Mouse (Mus musculus) embryonic fibroblast, embryonic 13.5 days (primary cell): ENCODE data around the gene Mapkapk5. TPM values are rescaled to one million over a fixed set of nuclear protein-coding genes. Genes with fewer than 3 reads are reported as not detected.
A peak's percentile ranks its signal among the peaks of the same experiment; 100 is the strongest.

Experiments
- H3K27ac ChIP-seq: 2 replicates; pipeline ENCODE4 v1.5.1; 2012; ENCODE audit warnings: low read length, control low read depth, inconsistent platforms; ENCODE audit not compliant: insufficient read depth
- H3K4me1 ChIP-seq: 2 replicates; pipeline ENCODE4 v1.6.1; 2011; ENCODE audit warnings: low read length; ENCODE audit not compliant: control insufficient read depth, insufficient read depth
- H3K4me3 ChIP-seq: 2 replicates; pipeline ENCODE4 v1.5.1; 2011; ENCODE audit warnings: mild to moderate bottlenecking, control low read depth, low read length; ENCODE audit not compliant: insufficient read depth
- CTCF ChIP-seq: IDR thresholded peaks from 2 replicates; pipeline ENCODE4 v1.5.1; 2011; ENCODE audit warnings: mild to moderate bottlenecking, control low read depth, low read length, moderate library complexity, borderline replicate concordance; ENCODE audit not compliant: insufficient read depth
- POLR2A ChIP-seq: IDR thresholded peaks from 2 replicates; pipeline ENCODE4 v1.6.1; 2011; ENCODE audit warnings: low read depth, mild to moderate bottlenecking, control low read depth, low read length, moderate library complexity
- polyA plus RNA-seq: library from polyadenylated mRNA; stranded (reverse); fragments of >200 nt; gene quantifications from 2 replicates; pipeline ENCODE4 v1.2.4, GENCODE M21; 2011; ENCODE audit warnings: low read depth; ENCODE audit not compliant: missing spikeins, insufficient read length

Mapkapk5 gene
- 65.3 and 68.3 TPM in 2 replicates for polyA plus RNA-seq

DNA sequence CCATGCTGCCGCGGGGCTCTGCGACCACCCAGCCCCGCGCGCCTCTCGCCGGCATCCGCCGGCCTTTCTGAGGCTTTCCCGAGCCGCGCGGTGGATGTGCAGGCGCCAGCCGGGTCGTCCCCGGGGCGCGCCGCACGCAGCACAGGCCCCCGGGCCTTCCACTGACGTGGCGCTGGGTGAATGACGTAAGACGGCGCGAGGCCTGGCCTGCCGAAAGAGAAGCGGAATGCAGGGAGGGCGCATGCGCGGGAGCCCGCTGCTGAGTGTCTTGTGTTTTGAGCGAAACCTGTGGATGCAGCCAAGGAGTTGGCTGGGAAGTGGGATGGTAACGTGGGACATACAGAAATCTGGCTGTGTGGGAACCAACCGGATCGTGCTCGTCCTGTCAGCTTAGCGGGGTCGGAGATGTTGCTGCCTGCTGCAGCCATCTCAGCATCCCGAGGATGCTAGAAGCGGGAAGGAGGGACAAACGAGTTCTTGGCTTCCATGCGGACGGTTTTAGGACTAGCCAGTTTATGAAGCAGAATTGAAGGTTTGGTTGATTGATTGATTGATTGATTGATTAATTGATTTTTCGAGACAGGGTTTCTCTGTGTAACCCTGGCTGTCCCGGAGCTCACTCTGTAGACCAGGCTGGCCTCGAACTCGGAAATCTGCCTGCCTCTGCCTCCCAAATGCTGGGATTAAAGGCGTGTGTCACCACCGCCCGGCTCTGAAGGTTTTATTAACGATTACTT is at the start of gene Mapkapk5:
Mapkapk5 (minus strand) TSS at position 113 of the 737 bp plus-strand sequence.
- peak within 1 kb of the TSS; percentile 81 for H3K4me3 ChIP-seq

DNA sequence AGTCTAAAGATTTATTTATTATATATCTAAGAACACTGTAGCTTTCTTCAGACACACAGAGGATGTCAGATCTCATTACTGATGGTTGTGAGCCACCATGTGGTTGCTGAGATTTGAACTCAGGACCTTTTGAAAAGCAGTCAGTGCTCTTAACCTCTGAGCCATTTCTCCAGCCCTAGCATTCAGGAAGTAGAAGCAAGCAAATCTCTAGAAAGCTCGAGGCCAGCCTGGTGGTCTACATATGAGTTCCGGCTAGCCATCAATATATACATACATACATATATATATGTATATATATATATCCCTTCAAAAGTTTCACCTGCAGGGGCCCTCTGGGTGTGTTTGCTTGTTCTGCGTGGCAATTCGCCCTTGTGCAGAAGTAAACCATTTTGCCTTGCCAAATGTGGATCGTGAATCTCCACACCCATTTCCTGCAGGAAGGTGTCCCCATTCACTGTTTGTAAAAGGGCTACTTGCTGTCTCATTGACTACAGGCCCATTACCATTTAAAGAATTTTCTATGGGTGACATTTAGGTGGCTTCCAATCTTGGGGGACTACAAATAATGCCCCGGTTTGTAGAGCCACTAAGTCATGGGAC is 49.1 kb upstream of the Mapkapk5 start:
- TF ChIP-seq POLR2A (no peak), CTCF (no peak)
- Histone ChIP-seq H3K4me3 (no peak overlapping the region), H3K4me1 (no peaks in the 10 kb centered on the region), H3K27ac (no peak overlapping the region)

More for the DNA sequence above, at the start of gene Mapkapk5:
- TF ChIP-seq POLR2A (peak; percentile 97), CTCF (no peak)
- Histone ChIP-seq H3K4me1 (no peaks in the 10 kb centered on the region; the same call in none of the 2 replicates), H3K27ac (peak within 1 kb of the TSS; percentile 52; the same call in 1 of the 2 replicates)

DNA sequence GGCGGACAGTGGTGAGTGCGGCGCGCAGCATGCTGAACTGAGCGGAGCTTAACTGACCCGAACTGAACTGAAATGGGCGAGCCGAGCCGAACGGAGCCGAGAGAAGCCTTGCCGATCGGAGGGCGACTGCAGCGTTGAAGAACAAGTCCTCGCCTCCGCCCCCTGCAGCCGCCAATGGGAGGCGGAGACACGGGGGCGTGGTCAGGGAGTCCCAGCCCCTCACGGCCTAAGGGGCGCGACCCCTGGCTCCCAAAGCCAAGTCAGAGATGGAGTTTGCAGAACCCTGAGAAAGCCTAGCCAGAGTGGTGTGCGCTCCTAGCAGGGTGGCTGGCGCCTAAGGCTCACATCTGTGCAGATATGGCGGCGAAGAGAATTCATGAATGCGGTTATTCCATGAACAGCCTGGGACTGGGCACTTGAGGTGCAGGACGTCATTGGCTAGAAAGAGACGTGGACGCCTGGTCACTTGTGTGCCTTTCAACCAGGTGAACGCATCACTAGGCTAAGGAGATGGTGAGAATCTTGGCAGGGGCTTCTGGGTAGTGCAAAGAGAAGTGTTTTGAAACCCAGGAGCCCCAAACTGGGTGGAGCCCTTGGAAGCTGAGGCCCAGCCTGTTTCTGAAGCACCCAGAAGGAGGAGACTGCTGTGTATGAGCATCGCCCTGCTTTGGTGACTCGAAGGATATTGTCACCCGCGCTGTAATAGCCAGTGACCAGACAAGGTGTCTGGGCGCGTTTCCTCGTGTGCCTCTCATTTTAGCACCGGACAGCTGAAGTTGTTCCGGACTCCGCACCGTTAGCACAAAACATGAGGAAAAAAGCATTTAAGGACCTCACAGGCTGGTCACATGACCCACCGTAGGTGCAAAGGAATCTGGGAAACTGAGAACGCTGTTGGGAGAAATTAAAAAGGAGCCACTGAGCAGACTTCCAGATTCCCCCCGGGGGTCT is 48.0 kb upstream of the Mapkapk5 start, which contains the start of gene Aldh2:
Aldh2 (minus strand) TSS at position 374 of the 951 bp plus-strand sequence.
- TF ChIP-seq CTCF (no peak), POLR2A (peak; percentile 95)
- Histone ChIP-seq H3K4me3 (peak within 1 kb of the TSS; percentile 69), H3K27ac (peak within 1 kb of the TSS; percentile 39), H3K4me1 (no peaks in the 10 kb centered on the region)

DNA sequence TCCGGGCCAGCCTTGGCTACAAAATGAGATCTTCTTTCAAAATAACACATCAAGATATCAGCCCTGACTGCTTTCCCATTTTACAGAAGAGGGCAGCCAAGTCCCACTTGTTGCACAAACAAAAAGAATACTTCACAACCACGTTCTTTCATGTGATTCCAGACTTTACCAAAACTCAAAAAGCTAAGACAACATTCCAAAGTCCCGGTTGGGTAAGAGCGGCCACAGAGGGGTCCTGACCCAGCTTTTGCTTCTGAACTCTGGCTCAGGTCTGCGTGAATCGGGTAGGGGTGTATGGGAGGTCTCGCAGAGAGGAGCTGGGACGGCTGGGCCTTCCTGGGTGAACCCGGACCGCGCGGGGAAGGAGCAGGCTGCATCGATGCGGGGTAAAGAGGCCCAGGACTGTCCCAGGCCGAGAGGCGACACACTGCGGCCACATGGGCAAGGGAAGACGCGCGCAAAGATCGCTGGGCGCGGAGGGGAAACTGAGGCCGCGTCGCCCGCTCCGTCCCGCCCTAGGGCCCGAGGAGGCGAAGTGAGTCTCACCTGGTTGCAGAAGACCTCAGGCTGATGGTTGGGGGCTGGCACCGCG is 47.2 kb upstream of the Mapkapk5 start:
- Histone ChIP-seq H3K4me3 (peak overlapping the region; percentile 69), H3K4me1 (no peaks in the 10 kb centered on the region), H3K27ac (peak overlapping the region; percentile 18; the same call in 1 of the 2 replicates)
- TF ChIP-seq POLR2A (no peak), CTCF (no peak)

DNA sequence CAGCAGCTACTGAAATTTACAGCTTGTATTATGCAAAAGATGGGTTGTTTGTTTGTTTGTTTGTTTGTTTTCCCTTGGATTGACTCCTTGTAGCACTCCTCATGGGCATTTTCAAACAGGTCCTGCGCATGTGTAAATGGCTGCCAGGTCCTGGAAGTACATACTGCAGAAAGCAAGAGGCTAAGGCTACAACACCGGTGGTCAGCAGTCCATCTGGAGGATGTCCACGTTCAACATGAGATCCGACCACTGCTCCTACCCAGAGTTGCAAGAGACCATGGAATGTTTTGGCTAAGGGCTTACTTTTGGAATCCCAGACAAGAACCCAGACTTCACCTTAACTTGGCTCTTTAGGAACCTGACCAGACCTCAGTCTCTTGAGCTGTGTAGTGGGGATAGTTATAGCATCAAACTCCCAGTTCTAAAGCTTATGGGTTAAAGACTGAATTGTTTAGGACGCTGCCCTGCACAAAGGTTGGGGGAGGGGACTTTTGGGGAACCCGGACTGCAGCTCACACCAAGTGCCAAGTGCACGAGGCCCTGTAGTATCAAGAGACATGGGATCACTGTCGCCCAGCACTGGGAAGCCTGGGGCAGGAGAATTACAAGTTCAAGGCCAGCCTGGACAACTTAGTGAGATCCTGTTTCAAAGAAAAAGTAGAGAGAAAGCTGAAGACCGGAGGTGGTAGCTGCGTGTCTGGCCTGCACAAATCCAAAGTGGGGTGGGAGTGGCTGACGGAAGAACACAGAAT is 46.5 kb upstream of the Mapkapk5 start:
- H3K4me3 ChIP-seq, result peak overlapping the region; percentile 69
- H3K27ac ChIP-seq, result no peak overlapping the region
- no peaks in the 10 kb centered on the region for H3K4me1 ChIP-seq
- no peak for TF ChIP-seq POLR2A
- TF ChIP-seq CTCF, result no peak

DNA sequence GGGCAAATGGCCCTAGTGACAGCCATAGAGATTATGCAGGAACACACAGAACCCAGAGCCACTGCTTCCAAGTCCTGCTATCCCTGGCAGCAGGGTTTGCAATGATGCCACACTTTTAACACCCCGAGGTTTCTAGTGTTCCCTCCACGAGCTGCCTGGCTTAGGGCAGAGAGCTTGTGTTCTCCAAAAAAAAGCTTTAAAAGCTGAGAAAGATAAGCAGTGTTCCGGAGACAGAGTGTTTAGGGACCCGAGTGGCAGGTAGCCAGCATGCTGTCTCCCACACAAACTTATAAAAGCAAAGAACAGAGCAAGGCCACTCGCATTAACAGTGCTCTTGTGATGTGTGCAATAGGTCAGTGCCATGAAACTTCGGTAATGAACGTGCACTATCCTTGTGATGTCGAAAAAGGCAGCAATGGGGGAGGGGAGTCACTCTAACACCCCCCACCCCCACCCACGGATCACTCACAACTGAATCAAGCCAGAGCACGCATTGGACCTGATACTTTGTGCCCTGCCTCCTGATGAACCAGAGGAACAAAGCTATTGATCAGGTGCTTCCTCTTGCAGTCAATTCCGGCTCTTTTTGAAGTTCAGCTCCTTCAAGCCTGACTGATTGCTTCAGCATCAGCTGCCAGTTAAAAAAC is 45.8 kb upstream of the Mapkapk5 start:
- Histone ChIP-seq H3K4me3 (no peak overlapping the region), H3K27ac (no peak overlapping the region), H3K4me1 (no peaks in the 10 kb centered on the region)
- TF ChIP-seq CTCF (no peak), POLR2A (no peak)

DNA sequence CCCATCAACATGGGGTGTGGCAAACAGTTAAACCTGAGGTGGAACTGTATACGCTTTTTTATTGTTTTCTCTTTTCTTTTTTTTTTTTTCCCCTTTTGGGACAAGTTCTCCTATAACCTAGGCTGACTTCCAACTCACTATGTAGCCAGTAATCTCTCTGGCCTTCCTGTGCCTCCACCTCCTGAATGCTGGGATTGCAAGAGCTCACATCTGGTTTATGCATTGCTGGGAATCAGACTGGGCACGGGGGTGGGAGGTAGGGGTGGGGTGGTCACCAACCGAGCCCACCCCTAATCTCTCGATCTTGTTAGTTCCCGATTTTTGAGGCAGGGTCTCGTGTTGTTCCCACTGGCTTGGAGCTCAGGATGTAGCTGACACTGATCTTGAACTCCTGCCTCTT is 44.2 kb upstream of the Mapkapk5 start:
- TF ChIP-seq POLR2A (no peak), CTCF (no peak)
- H3K4me1 ChIP-seq, result no peaks in the 10 kb centered on the region
- H3K4me3 ChIP-seq, result no peak overlapping the region
- H3K27ac ChIP-seq, result no peak overlapping the region

DNA sequence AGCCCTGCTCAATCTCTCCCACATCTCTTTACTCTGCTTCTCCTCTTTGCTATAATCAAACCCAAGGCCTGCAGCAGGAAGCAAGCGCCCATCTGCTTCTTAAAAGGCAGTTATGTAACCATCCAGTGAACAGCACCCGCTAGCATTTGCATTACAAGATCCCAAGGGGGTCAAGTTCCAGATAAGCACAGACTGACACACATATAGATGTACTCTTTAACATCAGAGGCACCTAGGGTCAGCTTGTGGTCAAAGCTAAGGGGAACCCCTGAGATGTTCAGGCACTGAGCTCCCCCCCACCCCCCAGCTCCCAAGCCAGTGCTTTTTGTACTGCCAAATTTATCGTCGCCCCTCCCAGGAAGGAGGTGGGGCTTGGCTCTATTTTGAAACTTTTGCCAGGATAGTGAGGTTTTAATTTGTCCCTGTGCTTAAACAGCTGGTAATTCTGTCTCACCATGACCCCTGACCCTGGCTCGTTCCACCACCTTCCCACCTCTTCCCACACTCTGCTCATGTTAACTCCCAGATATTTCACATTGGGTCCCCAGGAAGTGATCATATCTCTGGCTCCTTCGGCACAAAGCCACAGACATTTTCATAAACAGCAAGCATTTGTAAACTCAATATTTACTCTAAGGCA is 40.8 kb upstream of the Mapkapk5 start:
- peaks cover 6% of the 10 kb centered on the region for H3K4me1 ChIP-seq
- TF ChIP-seq POLR2A (no peak), CTCF (no peak)
- H3K27ac ChIP-seq, result no peak overlapping the region
- H3K4me3 ChIP-seq, result no peak overlapping the region
